Mouse (Mus musculus) hindlimb bud, embryonic 11.5 days (tissue): ENCODE measurements around the gene Serpinb9f.
"Not testable (repeated sequence)": the region's sequence is repeated elsewhere in the genome, so short reads cannot be mapped to it uniquely, and the experiment has no call there.

Source experiments
- DNase-seq: peaks from one replicate; pipeline ENCODE4 v3.0.0-alpha.2; 2012; ENCODE audit warnings: low read depth, low spot score; ENCODE audit errors: extremely low spot score

Gene Serpinb9f

DNA sequence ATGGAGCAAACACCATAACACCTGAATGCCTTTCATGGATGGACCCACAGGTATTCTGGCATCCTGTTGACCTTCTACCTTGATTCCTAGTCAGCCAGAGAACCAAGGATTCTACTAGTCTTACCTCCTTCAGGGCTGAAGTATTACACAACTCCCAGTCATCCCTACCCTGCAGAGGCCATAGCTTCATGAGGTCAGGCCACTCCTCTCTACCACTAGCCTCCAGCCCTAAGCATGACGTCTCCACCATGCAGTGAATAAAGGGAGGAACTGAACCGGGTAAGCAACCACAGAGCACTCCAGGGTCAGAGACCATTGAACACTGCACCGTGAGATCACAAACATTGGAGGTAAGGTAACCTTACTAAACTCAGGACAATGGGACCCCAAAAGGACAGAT, at the start of gene Serpinb9f:
TSS of gene Serpinb9f (plus strand) at position 301 of the 400 bp plus-strand sequence.
- DNase-seq, result not testable (repeated sequence)

DNA sequence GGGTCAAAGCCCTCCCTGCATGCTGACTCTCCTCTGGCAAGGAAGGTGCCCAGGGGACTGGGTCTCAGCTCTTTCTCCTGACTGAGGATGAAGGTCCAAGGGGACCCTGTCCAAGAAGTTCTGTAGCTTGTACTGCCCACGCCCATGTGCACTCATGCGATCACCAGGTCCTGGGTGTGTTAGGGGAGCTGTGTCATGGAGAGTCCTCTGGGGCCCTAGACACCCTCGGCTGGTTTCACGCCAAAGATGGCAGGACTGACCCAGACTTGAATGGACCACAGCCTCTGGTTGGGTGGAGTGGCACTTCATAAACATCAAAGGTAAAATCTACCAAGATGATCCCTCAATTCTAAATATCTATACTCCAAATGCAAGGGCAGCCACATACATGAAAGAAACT, 15.2 kb upstream of the Serpinb9f start:
- DNase-seq, result not testable (repeated sequence)

DNA sequence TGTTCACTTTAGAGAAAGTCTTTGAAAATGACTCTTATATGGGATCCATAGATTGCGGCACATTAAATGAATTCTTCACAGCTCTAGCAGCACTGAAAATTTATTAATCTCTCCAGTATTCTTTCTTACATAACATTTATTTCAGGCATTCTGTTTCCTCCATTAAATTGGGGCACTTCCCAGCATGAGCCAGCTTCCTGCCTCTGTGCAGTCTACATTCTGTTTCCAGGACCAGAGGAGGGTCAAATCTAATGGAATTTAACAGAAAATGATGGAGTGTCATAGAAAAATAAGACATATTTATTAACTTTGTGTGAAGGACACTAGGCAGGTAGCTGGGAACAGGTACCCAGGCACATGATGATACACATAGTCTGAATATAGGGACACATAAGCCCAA, 32.8 kb downstream of the Serpinb9f start:
- not testable (repeated sequence) for DNase-seq
